Mouse (Mus musculus) midbrain, embryonic 11.5 days (tissue): ENCODE data around the gene Prl2a1. TPM values are rescaled to one million over a fixed set of nuclear protein-coding genes. Genes with fewer than 3 reads are reported as not detected.
"Not testable (repeated sequence)": the region's sequence is repeated elsewhere in the genome, so short reads cannot be mapped to it uniquely, and the experiment has no call there.

Experiments
- ATAC-seq: fragments of 200-750 bp; cut with Nextera tagmentation; 2 replicates; pipeline ENCODE4 v1.8.0; 2017; ENCODE audit warnings: moderate TSS enrichment, moderate library complexity; ENCODE audit not compliant: low FRiP score
- DNase-seq: peaks from one replicate; pipeline ENCODE4 v3.0.0; 2015; ENCODE audit warnings: low spot score; ENCODE audit errors: missing footprints
- H3K27ac ChIP-seq: fragments of 300-500 bp; sonication (generic); 2 replicates; pipeline ENCODE4 v1.5.1; 2014; ENCODE audit warnings: low read depth, low read length
- H3K27me3 ChIP-seq: fragments of 300-500 bp; sonication (generic); 2 replicates; pipeline ENCODE4 v1.6.1; 2014; ENCODE audit warnings: mild to moderate bottlenecking, low read length, moderate library complexity, mixed read lengths; ENCODE audit not compliant: control insufficient read depth, insufficient read depth
- H3K36me3 ChIP-seq: fragments of 300-500 bp; sonication (generic); 2 replicates; pipeline ENCODE4 v1.6.1; 2014; ENCODE audit warnings: mild to moderate bottlenecking, low read length, moderate library complexity, mixed read lengths; ENCODE audit not compliant: control insufficient read depth, insufficient read depth
- H3K4me1 ChIP-seq: fragments of 300-500 bp; sonication (generic); 2 replicates; pipeline ENCODE4 v1.6.1; 2014; ENCODE audit warnings: low read length; ENCODE audit not compliant: control insufficient read depth, insufficient read depth
- H3K4me2 ChIP-seq: fragments of 300-500 bp; sonication (generic); 2 replicates; pipeline ENCODE4 v1.6.1; 2014; ENCODE audit warnings: mild to moderate bottlenecking, moderate library complexity
- H3K4me3 ChIP-seq: fragments of 300-500 bp; sonication (generic); 2 replicates; pipeline ENCODE4 v1.5.1; 2014; ENCODE audit warnings: low read depth, low read length
- H3K9ac ChIP-seq: fragments of 300-500 bp; sonication (generic); 2 replicates; pipeline ENCODE4 v1.6.1; 2014; ENCODE audit warnings: low read length
- H3K9me3 ChIP-seq: fragments of 300-500 bp; sonication (generic); 2 replicates; pipeline ENCODE4 v1.6.1; 2016; ENCODE audit warnings: low read length; ENCODE audit not compliant: control insufficient read depth
- WGBS: fragments of 180-500 bp; shearing (Covaris S2); extraction: QIAGEN DNeasy Blood & Tissue Kit; methylation state at CpG from one replicate; pipeline ENCODE4 v1.1.7; 2014; 5-methylcytosine and 5-hydroxymethylcytosine counted together
- polyA plus RNA-seq: library from polyadenylated mRNA; unstranded; fragments of >200 nt; fragmentation: Nextera tagmentation; extraction: Ambion mirVana; gene quantifications from 2 replicates; pipeline ENCODE4 v1.2.1, GENCODE M21; 2014

Prl2a1 gene
- polyA plus RNA-seq, result not detected in 2 replicates

- 83% methylated on average over 1 of the region's 1 CpGs for WGBS
Observed at GRCm38 (mm10) chr13:27801354-27801753, at the start of gene Prl2a1. TSS of gene Prl2a1 (plus strand) at chr13:27801654.

GRCm38 (mm10) chr13:27780704-27781103 is 20.8 kb upstream of the Prl2a1 start, which contains the start of gene Prl7c1:
TSS of gene Prl7c1 (minus strand) at chr13:27780804.
- H3K9me3 ChIP-seq, ATAC-seq: not testable (repeated sequence)
- 93% methylated on average over 2 of the region's 3 CpGs for WGBS

More at GRCm38 (mm10) chr13:27801354-27801753, at the start of gene Prl2a1:
- Histone ChIP-seq H3K27ac (no peak within 1 kb of the TSS), H3K27me3 (no peaks in the 10 kb centered on the region), H3K4me3 (no peak within 1 kb of the TSS), H3K4me2 (no peak within 1 kb of the TSS), H3K36me3 (no peaks in the 10 kb centered on the region), H3K9me3 (no peaks in the 10 kb centered on the region), H3K9ac (no peak within 1 kb of the TSS), H3K4me1 (no peaks in the 10 kb centered on the region)
- no peak for DNase-seq
- ATAC-seq, result no peak

GRCm38 (mm10) chr13:27799303-27799702 is 2.2 kb upstream of the Prl2a1 start:
- Histone ChIP-seq H3K27ac (no peak overlapping the region), H3K9me3 (no peaks in the 10 kb centered on the region), H3K4me3 (no peak overlapping the region), H3K27me3 (no peaks in the 10 kb centered on the region), H3K4me1 (no peaks in the 10 kb centered on the region), H3K4me2 (no peak overlapping the region), H3K9ac (no peak overlapping the region), H3K36me3 (no peaks in the 10 kb centered on the region)
- DNase-seq (no peak), ATAC-seq (no peak)
- WGBS, result 88% methylated on average over 4 of the region's 4 CpGs

More at GRCm38 (mm10) chr13:27780704-27781103, 20.8 kb upstream of the Prl2a1 start, which contains the start of gene Prl7c1:
- not testable (repeated sequence) for H3K4me3 ChIP-seq, H3K9ac ChIP-seq, H3K4me2 ChIP-seq, H3K27me3 ChIP-seq, DNase-seq, H3K36me3 ChIP-seq, H3K4me1 ChIP-seq, H3K27ac ChIP-seq

GRCm38 (mm10) chr13:27802765-27803164 is 1.3 kb downstream of the Prl2a1 start:
- Histone ChIP-seq H3K4me3 (no peak overlapping the region), H3K27ac (no peak overlapping the region), H3K9ac (no peak overlapping the region), H3K9me3 (no peaks in the 10 kb centered on the region), H3K4me1 (no peaks in the 10 kb centered on the region), H3K36me3 (no peaks in the 10 kb centered on the region), H3K4me2 (no peak overlapping the region), H3K27me3 (no peaks in the 10 kb centered on the region)
- DNase-seq (no peak), ATAC-seq (no peak)
- 85% methylated on average over 1 of the region's 1 CpGs for WGBS

GRCm38 (mm10) chr13:27849042-27849441 is 47.6 kb downstream of the Prl2a1 start, which contains the start of gene Prl2c1:
TSS of gene Prl2c1 (plus strand) at chr13:27849342.
- no peaks in the 10 kb centered on the region for H3K36me3 ChIP-seq
- WGBS, result 88% methylated on average over 3 of the region's 3 CpGs
- H3K9ac ChIP-seq, result no peak within 1 kb of the TSS
- no peaks in the 10 kb centered on the region for H3K27me3 ChIP-seq
- no peaks in the 10 kb centered on the region for H3K9me3 ChIP-seq
- H3K27ac ChIP-seq, result no peak within 1 kb of the TSS
- no peaks in the 10 kb centered on the region for H3K4me1 ChIP-seq
- no peak within 1 kb of the TSS for H3K4me2 ChIP-seq
- H3K4me3 ChIP-seq, result no peak within 1 kb of the TSS
- no peak for ATAC-seq
- DNase-seq, result no peak

Other genes starting within 250 kb of the Prl2a1 start
- gene Prl8a9, start 237.0 kb upstream of the Prl2a1 start, polyA plus RNA-seq, result not detected in 2 replicates
- not detected in 2 replicates for gene Prl8a1, start 219.5 kb upstream of the Prl2a1 start, polyA plus RNA-seq
- gene Prl7b1, start 191.1 kb upstream of the Prl2a1 start, polyA plus RNA-seq, result not detected in 2 replicates
- gene Prl7a1, start 159.2 kb upstream of the Prl2a1 start, polyA plus RNA-seq, result not detected in 2 replicates
- gene Prl7a2, start 133.6 kb upstream of the Prl2a1 start, polyA plus RNA-seq, result not detected in 2 replicates
- gene Prl7d1, start 84.9 kb upstream of the Prl2a1 start, polyA plus RNA-seq, result not detected in 2 replicates
- gene Prl7c1, start 20.9 kb upstream of the Prl2a1 start, polyA plus RNA-seq, result not detected in 2 replicates
- gene Prl2c1, start 47.7 kb downstream of the Prl2a1 start, polyA plus RNA-seq, result not detected in 2 replicates
- not detected in 2 replicates for gene Prl4a1, start 214.6 kb downstream of the Prl2a1 start, polyA plus RNA-seq